Mouse (Mus musculus): ENCODE results near the gene Gla. TPM values are rescaled to one million over a fixed set of nuclear protein-coding genes. Genes with fewer than 3 reads are reported as not detected.
A peak's percentile ranks its signal among the peaks of the same experiment; 100 is the strongest.

Gla gene
- total RNA-seq, 2 experiments from 2014 or later, result 1.6 TPM

- no peak for DNase-seq
- intact Hi-C loops (cut with DNase I), result no loop called here
Observed at GRCm38 (mm10) chrX:134589836-134590235, 11.1 kb downstream of the Gla start.

- intact Hi-C loops (cut with DNase I), result no loop called here
Observed at GRCm38 (mm10) chrX:134588997-134589396, 11.9 kb downstream of the Gla start.

GRCm38 (mm10) chrX:134588261-134588660 is 12.7 kb downstream of the Gla start:
- intact Hi-C loops (cut with DNase I), result no loop called here
- no peak for DNase-seq

More at GRCm38 (mm10) chrX:134588997-134589396, 11.9 kb downstream of the Gla start:
- DNase-seq, result no peak

- DNase-seq, result no peak
- intact Hi-C loops (cut with DNase I), result no loop called here
Observed at GRCm38 (mm10) chrX:134586447-134586846, 14.5 kb downstream of the Gla start.

GRCm38 (mm10) chrX:134585103-134586002 is 15.6 kb downstream of the Gla start, which contains the start of gene Rpl36a:
Rpl36a (plus strand) TSS chrX:134585654.
- intact Hi-C loops (cut with DNase I), result no loop called here
- DNase-seq, result peak; percentile 81 to 83

- no peak for DNase-seq
- intact Hi-C loops (cut with DNase I), result no loop called here
Observed at GRCm38 (mm10) chrX:134582888-134583669, 17.8 kb downstream of the Gla start, which contains the start of gene Btk. Btk (minus strand) TSS chrX:134583570.

GRCm38 (mm10) chrX:134582270-134582669 is 18.7 kb downstream of the Gla start:
- intact Hi-C loops (cut with DNase I), result no loop called here
- no peak for DNase-seq

- no peak for DNase-seq
- intact Hi-C loops (cut with DNase I), result no loop called here
Observed at GRCm38 (mm10) chrX:134580528-134581305, 20.2 kb downstream of the Gla start.

GRCm38 (mm10) chrX:134577896-134578295 is 23.0 kb downstream of the Gla start:
- DNase-seq, result no peak
- intact Hi-C loops (cut with DNase I), result no loop called here

GRCm38 (mm10) chrX:134566536-134567222 is 34.2 kb downstream of the Gla start:
- DNase-seq, result no peak
- intact Hi-C loops (cut with DNase I), result no loop called here

- DNase-seq, result no peak
- intact Hi-C loops (cut with DNase I), result no loop called here
Observed at GRCm38 (mm10) chrX:134564326-134564725, 36.6 kb downstream of the Gla start.

GRCm38 (mm10) chrX:134554425-134554824 is 46.5 kb downstream of the Gla start:
- no peak for DNase-seq
- intact Hi-C loops (cut with DNase I), result no loop called here

- intact Hi-C loops (cut with DNase I), result no loop called here
- no peak for DNase-seq
Observed at GRCm38 (mm10) chrX:134553326-134553725, 47.6 kb downstream of the Gla start.

- intact Hi-C loops (cut with DNase I), result no loop called here
- no peak for DNase-seq
Observed at GRCm38 (mm10) chrX:134550903-134551302, 50.0 kb downstream of the Gla start.

- DNase-seq, result no peak
- intact Hi-C loops (cut with DNase I), result no loop called here
Observed at GRCm38 (mm10) chrX:134547330-134547729, 53.6 kb downstream of the Gla start.

- intact Hi-C loops (cut with DNase I), result no loop called here
- no peak for DNase-seq
Observed at GRCm38 (mm10) chrX:134541955-134542308, 59.0 kb downstream of the Gla start.

- peak; percentile 21 to 50 for DNase-seq
- intact Hi-C loops (cut with DNase I), result no loop called here
Observed at GRCm38 (mm10) chrX:134541145-134541954, 59.6 kb downstream of the Gla start, which contains the start of gene Timm8a1. Timm8a1 (minus strand) TSS chrX:134541865.

GRCm38 (mm10) chrX:134540414-134541135 is 60.4 kb downstream of the Gla start:
- no peak for DNase-seq
- intact Hi-C loops (cut with DNase I), result no loop called here

Measured in gastrocnemius, postnatal 36 days (tissue).